Mouse (Mus musculus): ENCODE data around the gene Pllp. TPM values are rescaled to one million over a fixed set of nuclear protein-coding genes. Genes with fewer than 3 reads are reported as not detected.

Gene Pllp
- polyA plus RNA-seq (2015; fragmentation: Illumina TruSeq; extraction: RNeasy Lipid Tissue Mini Kit (QIAGEN cat#74804); ENCODE audit: insufficient read depth, low replicate concordance): not detected

GRCm38 (mm10) chr8:94695994-94696384 lies at the start of gene Pllp:
TSS of gene Pllp (minus strand) at chr8:94696278.

DNA sequence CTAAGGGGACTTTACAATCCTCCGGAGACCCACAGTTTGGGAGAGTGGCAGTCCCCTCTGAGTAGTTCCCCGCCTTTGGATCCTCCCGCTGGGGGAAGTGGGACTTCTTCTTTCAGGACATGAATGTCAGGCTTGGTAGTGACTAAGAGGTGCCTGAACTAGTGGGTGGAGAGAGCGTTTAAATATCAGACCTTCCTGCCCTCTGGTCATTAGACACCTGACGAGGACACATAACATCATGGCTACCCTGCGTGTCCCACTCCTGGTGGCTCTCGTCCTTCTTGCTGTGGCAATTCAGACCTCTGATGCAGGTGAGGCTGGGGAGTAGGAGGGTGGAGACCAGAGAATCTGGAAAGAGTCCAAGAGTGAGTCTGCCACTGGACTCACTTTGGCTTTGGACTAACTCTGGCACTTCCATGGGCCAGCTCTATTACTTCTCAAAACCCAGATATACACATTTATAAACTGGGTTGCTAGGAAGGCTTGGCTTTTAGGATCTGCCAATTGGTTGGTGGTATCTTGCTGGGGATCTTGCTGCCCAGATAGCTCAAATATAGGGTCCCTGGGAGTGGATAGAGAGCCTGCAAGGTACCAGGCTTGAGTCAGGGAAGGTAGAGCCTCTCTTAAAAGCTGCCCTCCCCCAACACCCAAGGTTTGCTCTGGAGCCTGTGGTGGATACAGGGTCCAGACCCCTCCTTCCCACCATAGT lies 49.6 kb upstream of the Pllp start, which contains the start of gene Ccl22:
Gene Ccl22, plus strand, starts transcription at position 115 of the 709 bp plus-strand sequence.

GRCm38 (mm10) chr8:94666456-94667308 lies 29.4 kb downstream of the Pllp start, which contains the start of gene Arl2bp:
TSS of gene Arl2bp (plus strand) at chr8:94666600.

Other genes starting within 250 kb of the Pllp start
- 9.9 TPM for gene Cpne2, start 163.3 kb downstream of the Pllp start, polyA plus RNA-seq (2015; fragmentation: Illumina TruSeq; extraction: RNeasy Lipid Tissue Mini Kit (QIAGEN cat#74804); ENCODE audit: insufficient read depth, low replicate concordance)
- gene Rspry1, start 94.3 kb downstream of the Pllp start, polyA plus RNA-seq (2015; fragmentation: Illumina TruSeq; extraction: RNeasy Lipid Tissue Mini Kit (QIAGEN cat#74804); ENCODE audit: insufficient read depth, low replicate concordance): 34.5 TPM
- gene Fam192a, start 94.3 kb downstream of the Pllp start, polyA plus RNA-seq (2015; fragmentation: Illumina TruSeq; extraction: RNeasy Lipid Tissue Mini Kit (QIAGEN cat#74804); ENCODE audit: insufficient read depth, low replicate concordance): 73.8 TPM
- 81.5 TPM for gene Arl2bp, start 29.7 kb downstream of the Pllp start, polyA plus RNA-seq (2015; fragmentation: Illumina TruSeq; extraction: RNeasy Lipid Tissue Mini Kit (QIAGEN cat#74804); ENCODE audit: insufficient read depth, low replicate concordance)
- 6.1 TPM for gene Ccl22, start 49.3 kb upstream of the Pllp start, polyA plus RNA-seq (2015; fragmentation: Illumina TruSeq; extraction: RNeasy Lipid Tissue Mini Kit (QIAGEN cat#74804); ENCODE audit: insufficient read depth, low replicate concordance)
- gene Cx3cl1, start 75.7 kb upstream of the Pllp start, polyA plus RNA-seq (2015; fragmentation: Illumina TruSeq; extraction: RNeasy Lipid Tissue Mini Kit (QIAGEN cat#74804); ENCODE audit: insufficient read depth, low replicate concordance): 0.84 TPM
- not detected for gene Ccl17, start 114.2 kb upstream of the Pllp start, polyA plus RNA-seq (2015; fragmentation: Illumina TruSeq; extraction: RNeasy Lipid Tissue Mini Kit (QIAGEN cat#74804); ENCODE audit: insufficient read depth, low replicate concordance)
- gene Coq9, start 142.0 kb upstream of the Pllp start, polyA plus RNA-seq (2015; fragmentation: Illumina TruSeq; extraction: RNeasy Lipid Tissue Mini Kit (QIAGEN cat#74804); ENCODE audit: insufficient read depth, low replicate concordance): 23.9 TPM
- gene Ciapin1, start 142.1 kb upstream of the Pllp start, polyA plus RNA-seq (2015; fragmentation: Illumina TruSeq; extraction: RNeasy Lipid Tissue Mini Kit (QIAGEN cat#74804); ENCODE audit: insufficient read depth, low replicate concordance): 36.7 TPM
- 42.1 TPM for gene Polr2c, start 161.2 kb upstream of the Pllp start, polyA plus RNA-seq (2015; fragmentation: Illumina TruSeq; extraction: RNeasy Lipid Tissue Mini Kit (QIAGEN cat#74804); ENCODE audit: insufficient read depth, low replicate concordance)
- gene Dok4, start 180.1 kb upstream of the Pllp start, polyA plus RNA-seq (2015; fragmentation: Illumina TruSeq; extraction: RNeasy Lipid Tissue Mini Kit (QIAGEN cat#74804); ENCODE audit: insufficient read depth, low replicate concordance): 2.5 TPM
- 4.0 TPM for gene Ccdc102a, start 221.8 kb upstream of the Pllp start, polyA plus RNA-seq (2015; fragmentation: Illumina TruSeq; extraction: RNeasy Lipid Tissue Mini Kit (QIAGEN cat#74804); ENCODE audit: insufficient read depth, low replicate concordance)
- gene Adgrg5, start 227.4 kb upstream of the Pllp start, polyA plus RNA-seq (2015; fragmentation: Illumina TruSeq; extraction: RNeasy Lipid Tissue Mini Kit (QIAGEN cat#74804); ENCODE audit: insufficient read depth, low replicate concordance): 20.1 TPM

Data from spleen, adult 10 weeks (tissue).